Mouse (Mus musculus) stomach, postnatal 0 days (tissue): ENCODE data around the gene Zc3hc1.

Experiments used
- CTCF ChIP-seq: IDR thresholded peaks from 2 replicates; pipeline ENCODE4 v1.5.1; 2016; ENCODE audit warnings: antibody characterized with exemption, low read depth, mild to moderate bottlenecking, moderate library complexity
- EP300 ChIP-seq: optimal IDR thresholded peaks from 2 replicates; pipeline ENCODE3; 2016; ENCODE audit warnings: antibody characterized with exemption

DNA sequence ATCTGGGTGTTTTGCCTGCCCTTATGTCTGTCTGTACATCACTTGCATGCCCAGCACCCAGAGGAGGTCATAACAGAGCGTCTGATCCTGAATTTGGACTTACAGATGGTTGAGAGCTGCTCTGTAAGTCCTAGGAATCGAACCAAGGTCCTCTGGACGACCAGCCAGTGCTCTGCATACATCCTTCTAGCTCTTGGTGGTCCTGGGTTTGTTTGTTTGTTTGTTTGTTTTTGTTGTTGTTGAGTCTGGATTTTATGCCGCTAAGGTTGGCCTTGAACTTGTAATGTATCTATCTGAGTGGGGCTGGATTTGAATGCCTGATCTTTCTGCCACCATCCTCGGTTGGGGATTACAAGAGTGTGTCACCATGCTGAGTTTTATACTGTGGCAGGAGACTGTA is 9.3 kb upstream of the Zc3hc1 start:
- no peak for TF ChIP-seq CTCF
- no peak for TF ChIP-seq EP300
